Mouse (Mus musculus) neural tube, embryonic 13.5 days (tissue): ENCODE results near the gene Eef2kmt. TPM values are rescaled to one million over a fixed set of nuclear protein-coding genes. Genes with fewer than 3 reads are reported as not detected.

Experiments
- microRNA-seq: library from miRNA; unstranded; fragments of <30 nt; microRNA quantifications from one replicate; pipeline ENCODE4, GENCODE M21; 2016
- polyA plus RNA-seq: library from polyadenylated mRNA; unstranded; fragments of >200 nt; fragmentation: Nextera tagmentation; extraction: Ambion mirVana; gene quantifications from 2 replicates; pipeline ENCODE4 v1.2.1, GENCODE M21; 2015

Eef2kmt gene
- polyA plus RNA-seq, 1 experiment from 2014 or later, result 8.8 TPM

Small RNA genes lying within 50 kb of the gene (microRNA-seq; reads per million reads assigned to microRNA genes)
- gene Gm23689 (not detected), gene Gm26095 (not detected), gene Mir6364 (not detected)

Other genes with a start within 250 kb of the Eef2kmt start
- 2.5 TPM in 1 of 2 replicates, not detected in the other for gene Smim22, start 248.7 kb downstream of the Eef2kmt start, polyA plus RNA-seq
- 157 and 171 TPM in 2 replicates for gene Rogdi, start 242.4 kb downstream of the Eef2kmt start, polyA plus RNA-seq
- gene Glyr1, start 206.1 kb downstream of the Eef2kmt start, polyA plus RNA-seq, result 193 and 194 TPM in 2 replicates
- 16.0 and 16.6 TPM in 2 replicates for gene Ubn1, start 205.9 kb downstream of the Eef2kmt start, polyA plus RNA-seq
- 0.18 and 0.39 TPM in 2 replicates for gene Ppl, start 123.6 kb downstream of the Eef2kmt start, polyA plus RNA-seq
- 0.54 and 0.63 TPM in 2 replicates for gene Sec14l5, start 108.9 kb downstream of the Eef2kmt start, polyA plus RNA-seq
- gene Nagpa, start 52.0 kb downstream of the Eef2kmt start, polyA plus RNA-seq, result 11.0 and 11.9 TPM in 2 replicates
- gene AU021092, start 33.7 kb downstream of the Eef2kmt start, polyA plus RNA-seq, result 9.9 and 10.9 TPM in 2 replicates
- gene Alg1, start 22.4 kb downstream of the Eef2kmt start, polyA plus RNA-seq, result 35.2 and 36.6 TPM in 2 replicates